Mouse (Mus musculus) regulatory T cell (primary cell): Measurements from ENCODE around the gene Olfr1166.

Experiments used
- in situ Hi-C: fragments of 300-600 bp; cut with MboI, MseI; formaldehyde crosslinking; loops from one replicate; pipeline ENCODE4 v1.15.1; 2025; ENCODE audit warnings: high pct_unique_total_duplicates

The Olfr1166 gene

GRCm38 (mm10) chr2:88128172-88128571 lies at the start of gene Olfr1166:
Gene Olfr1166, minus strand, starts transcription at chr2:88128272.
- in situ Hi-C loops, result no loop called here

- in situ Hi-C loops, result loop anchor here (5.0 kb wide), 1 partner anchor 107 kb away; no protein-coding TSS in a partner anchor
Observed at GRCm38 (mm10) chr2:88155093-88155492, 27.0 kb upstream of the Olfr1166 start, which contains the start of gene Olfr1167. Gene Olfr1167, minus strand, starts transcription at chr2:88155193.

DNA sequence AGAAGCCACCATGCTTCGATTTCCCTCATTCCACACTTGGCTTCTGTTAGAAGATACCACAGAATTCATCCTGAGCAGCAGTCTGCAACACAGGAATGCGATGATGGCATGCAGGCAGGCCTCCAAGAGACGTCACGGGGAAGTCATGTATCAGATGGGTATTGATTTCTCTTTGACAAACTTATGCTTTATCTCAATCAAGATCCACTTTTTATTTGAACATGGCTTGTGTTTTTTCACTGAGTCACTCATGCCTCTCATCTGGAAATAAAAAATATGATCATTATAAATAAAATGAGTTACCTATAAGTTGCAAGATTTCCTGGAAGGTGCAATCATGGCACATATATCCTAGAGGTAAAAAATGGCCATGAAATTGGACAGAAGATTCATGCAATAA lies 34.2 kb downstream of the Olfr1166 start, which contains the start of gene Olfr1164:
TSS of gene Olfr1164 (minus strand) at position 101 of the 400 bp plus-strand sequence.
- in situ Hi-C loops, result no loop called here
